Mouse (Mus musculus): ENCODE measurements around the gene Dio2.

The Dio2 gene

DNA sequence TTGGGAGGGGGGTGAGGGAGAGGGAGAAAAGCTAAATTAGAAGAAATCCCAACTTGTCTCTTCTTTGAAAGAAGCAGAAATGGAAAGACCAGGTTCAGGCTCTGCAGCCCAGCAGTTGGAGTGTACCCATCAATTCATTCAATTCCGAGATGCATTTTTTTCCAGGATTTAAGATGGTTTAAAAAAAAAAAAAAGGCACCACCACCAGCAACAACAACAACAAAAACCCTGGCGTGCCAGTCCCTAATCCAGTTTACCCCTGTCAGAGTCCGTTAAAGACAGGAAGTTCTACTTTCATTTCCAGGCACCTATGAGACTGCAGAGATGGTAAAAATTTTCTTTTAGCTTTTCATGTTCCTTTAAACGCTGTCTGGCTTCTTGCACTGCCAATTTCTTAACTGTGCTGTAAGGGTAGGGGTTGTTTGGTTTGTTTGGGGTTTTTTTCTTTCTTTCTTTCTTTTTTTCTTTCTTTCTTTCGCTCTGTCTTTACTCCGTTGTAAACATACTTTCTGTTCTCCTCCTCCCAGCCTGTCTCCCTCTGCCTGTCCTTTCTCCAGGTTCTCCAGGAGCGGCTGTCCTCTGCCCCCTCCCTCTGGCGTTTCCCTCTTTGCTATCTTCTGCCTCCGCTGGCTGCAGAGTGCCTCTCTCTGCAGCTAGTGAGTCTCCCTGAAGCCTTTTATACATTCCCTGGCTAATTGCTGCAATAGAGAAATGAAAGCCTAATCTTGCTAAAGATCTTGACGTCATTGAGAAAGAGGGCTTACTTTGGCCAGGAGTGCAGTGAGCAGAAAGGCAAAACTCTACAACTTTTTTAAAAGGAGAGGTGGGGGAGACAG, at the start of gene Dio2:
Gene Dio2, minus strand, starts transcription at position 51 of the 836 bp plus-strand sequence.
- ChIA-PET CTCF (interaction anchor here in 3 of 4 experiments (1.0 to 2.3 kb wide), 4 partner anchors 9 to 575 kb away, joined by 3 to 10 read pairs (median 6); no protein-coding TSS in a partner anchor), POLR2A (no interaction called here)

DNA sequence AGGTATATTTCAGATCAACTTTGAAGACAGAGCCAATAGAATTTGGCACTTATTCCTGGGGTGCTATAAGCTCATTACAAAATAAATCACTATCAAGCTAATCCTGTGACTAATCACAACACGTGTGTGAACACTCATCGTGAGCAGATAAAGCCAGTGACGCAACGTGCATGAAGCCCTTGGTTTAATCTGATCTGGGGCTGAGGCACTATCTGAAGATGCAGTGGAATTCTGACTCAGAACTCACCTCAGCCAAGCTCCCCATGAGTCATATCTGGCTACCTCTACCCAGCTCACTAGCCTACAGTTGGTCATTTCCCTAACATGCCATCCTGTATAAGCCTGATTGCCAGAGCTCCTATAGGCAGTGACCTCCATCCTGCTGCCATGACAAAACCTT, 43.2 kb upstream of the Dio2 start:
- CTCF ChIA-PET, result no interaction called here
- POLR2A ChIA-PET, result interaction anchor here in 1 of 4 experiments (1.4 kb wide), 1 partner anchor 19 kb away, joined by 4 read pairs; no protein-coding TSS in a partner anchor

DNA sequence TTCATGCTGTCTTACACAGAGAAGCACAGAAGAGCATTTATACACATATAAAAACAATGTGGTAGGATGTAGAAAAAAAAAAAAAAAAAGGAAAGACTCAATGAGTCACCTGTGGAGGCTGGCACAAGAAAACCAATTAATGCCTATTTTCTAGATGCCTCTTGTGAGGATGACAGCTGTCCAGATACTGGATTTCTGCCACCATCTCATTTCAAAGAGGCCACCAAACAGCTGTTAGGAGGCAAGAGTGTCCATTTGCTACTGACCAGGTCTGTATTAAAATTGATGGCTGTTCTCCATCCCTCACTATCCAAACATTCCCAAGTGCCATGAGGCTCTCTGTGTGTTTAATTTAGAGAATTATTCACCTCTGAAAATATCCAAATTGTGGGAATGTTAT, 6.5 kb upstream of the Dio2 start:
- ChIA-PET POLR2A (no interaction called here), CTCF (interaction anchor here in 1 of 4 experiments (0.5 kb wide), 1 partner anchor 1344 kb away, joined by 4 read pairs; no protein-coding TSS in a partner anchor)

DNA sequence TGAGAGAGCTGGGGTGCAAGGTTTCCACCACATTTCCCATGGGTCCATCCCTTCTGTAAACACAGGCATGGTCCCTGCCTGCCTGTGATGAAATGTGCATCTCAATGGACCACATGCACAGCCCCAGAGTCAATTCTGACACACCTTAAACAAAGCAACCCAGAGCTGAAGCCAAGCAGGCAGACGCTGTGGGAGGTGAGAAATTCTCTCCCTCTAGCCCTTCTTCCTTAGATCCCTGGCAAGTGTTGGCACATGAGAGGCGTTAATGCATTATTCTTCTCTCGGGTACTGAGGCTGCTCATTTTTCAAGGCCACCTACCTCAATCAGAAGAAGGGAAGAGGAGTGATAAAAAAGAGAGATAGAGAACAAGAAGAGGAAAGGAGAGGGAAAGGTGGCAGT, 5.4 kb upstream of the Dio2 start:
- POLR2A ChIA-PET, result no interaction called here
- CTCF ChIA-PET, result interaction anchor here in 1 of 4 experiments (0.6 kb wide), 1 partner anchor 10 kb away, joined by 5 read pairs; no protein-coding TSS in a partner anchor

DNA sequence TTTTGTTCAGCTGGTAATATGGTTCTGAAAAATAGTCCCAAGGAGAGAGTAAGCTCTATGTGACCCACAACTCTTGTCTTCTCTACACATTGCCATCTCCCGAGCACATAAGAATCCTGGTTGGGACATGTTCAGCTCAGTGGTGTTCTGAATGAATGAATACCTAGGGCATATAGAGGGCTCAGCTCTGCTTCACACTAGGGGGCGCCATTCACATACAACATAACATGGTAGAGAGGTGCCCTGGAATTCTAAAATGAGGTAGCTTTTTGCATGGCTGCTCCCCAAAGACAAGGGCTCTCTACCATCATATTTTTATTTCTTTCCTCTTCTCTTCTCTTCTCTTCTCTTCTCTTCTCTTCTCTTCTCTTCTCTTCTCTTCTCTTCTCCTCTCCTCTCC, 2.2 kb upstream of the Dio2 start:
- POLR2A ChIA-PET, result interaction anchor here in 1 of 4 experiments (0.6 kb wide), 1 partner anchor 81 kb away, joined by 7 read pairs; no protein-coding TSS in a partner anchor
- CTCF ChIA-PET, result interaction anchor here (0.5 to 2.3 kb wide), 14 partner anchors 9 to 1258 kb away, joined by 3 to 25 read pairs (median 6); no protein-coding TSS in a partner anchor

DNA sequence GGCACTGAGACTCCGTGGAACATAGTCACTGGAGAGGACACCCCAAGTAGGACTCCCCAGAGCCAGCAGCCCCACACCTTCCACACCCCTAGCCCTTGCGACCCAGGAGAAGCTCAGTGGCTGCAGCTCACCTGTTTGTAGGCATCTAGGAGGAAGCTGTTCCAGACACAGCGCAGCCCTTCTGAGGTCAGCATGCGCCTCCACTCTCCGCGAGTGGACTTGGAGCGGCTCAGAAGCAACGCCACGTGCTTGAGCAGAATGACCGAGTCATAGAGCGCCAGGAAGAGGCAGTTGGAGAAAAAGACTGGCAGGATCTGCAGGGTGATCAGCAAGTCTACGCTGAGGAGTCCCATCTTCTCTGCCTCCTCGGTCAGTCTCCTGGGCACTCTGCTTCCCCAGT, 306 bp downstream of the Dio2 start:
- ChIA-PET CTCF (interaction anchor here in 1 of 4 experiments (0.5 to 1.0 kb wide), 2 partner anchors 576 to 681 kb away, joined by 3 read pairs; no protein-coding TSS in a partner anchor), POLR2A (no interaction called here)

DNA sequence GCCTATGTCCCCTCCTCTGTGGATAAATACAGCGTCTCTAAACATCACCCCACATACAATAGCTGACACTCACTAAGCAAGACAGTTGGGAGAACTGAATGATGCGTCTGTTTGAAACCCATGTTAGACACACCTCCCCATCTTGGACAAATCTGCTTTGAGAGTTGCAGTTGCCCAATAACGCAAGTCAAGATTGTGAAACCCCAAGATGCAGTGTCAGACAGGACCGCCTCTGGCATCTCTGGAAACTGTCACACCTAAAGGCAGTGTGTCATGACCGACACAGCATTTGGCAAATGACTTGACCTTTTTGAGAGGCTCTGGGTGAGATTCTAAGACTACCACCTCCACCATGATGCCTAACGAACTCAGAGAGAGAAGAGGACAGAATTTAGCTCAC, 2.8 kb downstream of the Dio2 start:
- ChIA-PET POLR2A (no interaction called here), CTCF (no interaction called here)

DNA sequence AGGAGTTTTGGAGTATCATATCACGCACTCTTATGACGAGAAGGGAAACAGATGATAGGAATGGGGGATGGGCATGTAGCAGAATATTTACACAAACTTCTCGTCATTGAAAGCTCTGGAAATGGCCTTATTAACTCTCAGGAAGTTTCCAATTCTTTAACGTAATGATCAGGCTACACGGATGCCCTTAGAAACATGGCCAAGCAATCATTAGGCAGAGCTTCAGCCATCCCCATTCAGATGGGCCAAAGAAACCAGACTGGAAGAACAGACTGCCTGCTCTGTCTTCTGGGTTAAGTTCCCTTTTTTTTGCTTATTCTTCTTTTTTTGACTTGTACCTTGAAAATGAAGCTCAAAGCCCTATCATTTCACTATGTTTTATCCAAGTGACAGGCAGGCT, 3.7 kb downstream of the Dio2 start:
- POLR2A ChIA-PET, result no interaction called here
- CTCF ChIA-PET, result interaction anchor here in 1 of 4 experiments (0.9 kb wide), 1 partner anchor 580 kb away, joined by 4 read pairs; no protein-coding TSS in a partner anchor

DNA sequence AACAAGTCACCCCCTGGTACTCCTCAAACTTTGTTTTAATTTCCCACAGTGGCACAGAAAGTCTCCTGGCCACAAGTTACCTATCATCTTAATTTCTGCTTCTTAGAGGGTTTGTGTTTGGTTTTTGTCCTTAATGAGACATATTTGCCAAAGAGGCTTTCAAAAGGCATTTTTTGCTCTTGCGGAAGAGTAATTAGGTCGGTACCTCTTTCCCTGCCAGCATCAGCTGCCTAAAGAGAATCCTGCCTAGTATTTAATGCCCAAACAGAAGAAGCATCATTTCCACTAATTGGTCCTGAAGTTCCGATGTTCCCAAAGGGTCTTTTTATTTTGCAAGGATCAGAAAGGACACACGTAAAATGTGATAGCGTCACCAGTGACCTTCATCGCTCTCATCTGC, 4.5 kb downstream of the Dio2 start:
- ChIA-PET POLR2A (no interaction called here), CTCF (no interaction called here)

DNA sequence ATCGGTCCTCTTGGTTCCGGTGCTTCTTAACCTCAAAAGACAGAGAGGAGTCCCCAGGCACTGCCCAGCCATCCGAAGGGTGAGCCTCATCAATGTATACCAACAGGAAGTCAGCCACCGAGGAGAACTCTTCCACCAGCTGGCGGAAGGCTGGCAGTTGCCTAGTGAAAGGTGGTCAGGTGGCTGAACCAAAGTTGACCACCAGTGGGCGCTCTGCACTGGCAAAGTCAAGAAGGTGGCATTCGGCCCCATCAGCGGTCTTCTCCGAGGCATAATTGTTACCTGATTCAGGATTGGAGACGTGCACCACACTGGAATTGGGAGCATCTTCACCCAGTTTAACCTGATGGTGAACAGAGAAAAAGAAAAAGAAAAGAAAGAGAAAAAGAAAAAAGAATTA, 8.6 kb downstream of the Dio2 start:
- POLR2A ChIA-PET, result no interaction called here
- CTCF ChIA-PET, result interaction anchor here (0.6 to 2.2 kb wide), 10 partner anchors 9 to 832 kb away, joined by 3 to 10 read pairs (median 4); no protein-coding TSS in a partner anchor

DNA sequence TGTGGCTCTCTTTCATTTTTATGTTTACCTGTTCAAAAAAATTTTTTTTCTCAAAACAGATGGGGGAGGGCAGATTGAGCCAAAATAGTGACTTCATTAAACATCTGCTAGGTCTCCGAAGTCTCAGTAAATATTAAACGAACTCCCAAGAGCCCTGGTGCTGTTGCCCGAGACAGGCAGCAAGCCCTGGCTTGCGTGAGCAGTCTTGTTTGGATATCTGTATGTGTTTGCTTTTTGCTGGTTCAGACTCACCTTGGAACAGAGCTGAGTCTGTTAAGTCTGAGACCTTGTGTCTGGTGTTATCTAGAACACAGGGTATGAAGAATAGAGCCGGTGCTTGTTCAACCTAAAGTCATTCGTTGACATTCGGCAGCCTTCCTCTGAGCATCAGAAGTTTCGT, 13.1 kb downstream of the Dio2 start:
- ChIA-PET POLR2A (no interaction called here), CTCF (no interaction called here)

DNA sequence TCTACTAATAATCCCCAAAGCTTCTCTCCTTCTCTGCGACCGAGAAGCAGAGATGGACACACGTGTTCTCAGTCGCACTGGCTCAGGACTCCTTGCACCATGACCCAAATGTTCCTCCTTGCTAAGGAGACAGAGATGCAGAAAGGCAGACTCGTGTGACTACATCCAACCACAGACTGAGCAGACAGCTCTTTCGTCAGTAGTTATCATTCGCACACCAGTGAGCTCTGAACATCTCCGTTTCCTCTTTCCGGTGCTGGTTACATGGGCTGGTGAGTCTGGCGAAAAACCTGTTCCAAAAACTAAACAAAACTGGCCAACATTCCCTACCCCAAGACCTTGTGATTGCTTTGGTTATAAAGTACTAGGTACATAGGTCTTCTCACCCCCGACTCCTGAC, 13.6 kb downstream of the Dio2 start:
- POLR2A ChIA-PET, result no interaction called here

DNA sequence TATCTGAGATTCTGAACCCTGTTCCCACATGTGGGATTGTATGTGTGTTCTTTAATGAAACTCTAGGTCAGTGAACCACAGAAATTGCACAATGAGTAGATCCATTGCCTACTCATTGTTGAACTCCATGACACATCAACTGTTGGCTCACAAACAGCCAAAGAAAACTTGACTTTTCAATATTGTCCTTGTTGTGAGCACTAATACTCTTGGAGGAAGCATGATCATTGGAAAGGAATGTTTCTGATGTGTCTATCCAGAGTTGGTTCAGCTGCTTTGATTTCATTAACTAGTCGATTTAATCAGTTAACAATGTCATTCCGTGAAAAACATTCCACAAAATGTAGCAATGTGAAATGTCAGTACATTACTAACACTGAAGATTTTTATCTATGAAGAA, 44.1 kb downstream of the Dio2 start:
- ChIA-PET CTCF (no interaction called here), POLR2A (no interaction called here)

More for the DNA sequence above, 13.6 kb downstream of the Dio2 start:
- CTCF ChIA-PET, result no interaction called here
